Mouse (Mus musculus) E14TG2a.4 (cell line): ENCODE measurements at regions not wholly inside any gene's neighbourhood (a gene's known extent, or its start where the extent isn't known, plus 50 kb on each side); places are given as distances from the start of the nearest gene placed in this dataset.

Experiments
- H3K27me3 ChIP-seq: 2 replicates; pipeline ENCODE4 v1.6.1; 2014; ENCODE audit warnings: low read length, control low read depth; ENCODE audit not compliant: insufficient read depth
- H3K36me3 ChIP-seq: 2 replicates; pipeline ENCODE4 v1.6.1; 2014; ENCODE audit warnings: low read length, control low read depth; ENCODE audit not compliant: insufficient read depth
- H3K4me1 ChIP-seq: replicated peaks from 2 replicates; pipeline ENCODE4 v1.6.1; 2014; ENCODE audit warnings: low read depth, low read length, control low read depth
- H3K4me3 ChIP-seq: replicated peaks from 2 replicates; pipeline ENCODE4 v1.5.1; 2014; ENCODE audit warnings: mild to moderate bottlenecking, low read length
- H3K9me3 ChIP-seq: 2 replicates; pipeline ENCODE4 v1.6.1; 2014; ENCODE audit warnings: low read length, control low read depth
- CTCF ChIP-seq: conservative IDR thresholded peaks from 2 replicates; pipeline ENCODE4 v1.5.1; 2014; ENCODE audit warnings: low read length
- NANOG ChIP-seq: IDR thresholded peaks from 2 replicates; pipeline ENCODE4 v1.6.1; 2014; ENCODE audit warnings: borderline replicate concordance, low read length, mixed read lengths
- POU5F1 ChIP-seq: IDR thresholded peaks from 2 replicates; pipeline ENCODE4 v1.6.1; 2014; ENCODE audit warnings: low read length, borderline replicate concordance

GRCm38 (mm10) chr2:75407560-75407959, 251.5 kb upstream of the Hnrnpa3 start:
- H3K9me3 ChIP-seq = no peaks in the 10 kb centered on the region
- TF ChIP-seq NANOG (no peak), POU5F1 (no peak), CTCF (no peak)

DNA sequence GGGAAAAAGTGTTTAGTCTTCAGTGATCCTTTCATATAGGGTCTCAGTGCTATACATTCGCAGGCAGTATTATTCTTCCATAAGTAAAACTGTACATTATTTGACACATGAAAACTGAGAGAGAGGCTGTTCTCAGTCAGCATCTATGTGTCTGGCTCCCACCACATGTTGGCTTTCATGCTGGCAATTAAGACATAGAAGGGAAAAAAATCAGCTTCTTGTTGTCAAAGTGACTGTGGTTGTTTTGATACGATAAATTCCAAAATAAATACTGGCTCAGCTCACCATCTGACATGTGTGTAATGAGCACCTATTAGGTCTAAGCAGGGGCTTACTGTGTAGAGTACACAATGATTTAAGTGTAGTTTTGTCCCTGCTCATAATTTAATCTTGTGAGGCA, 251.0 kb upstream of the Hnrnpa3 start:
- H3K9me3 ChIP-seq = no peaks in the 10 kb centered on the region
- no peaks in the 10 kb centered on the region for H3K4me1 ChIP-seq
- no peaks in the 10 kb centered on the region for H3K36me3 ChIP-seq
- no peak overlapping the region for H3K4me3 ChIP-seq
- no peaks in the 10 kb centered on the region for H3K27me3 ChIP-seq
- TF ChIP-seq NANOG = no peak
- no peak for TF ChIP-seq CTCF
- no peak for TF ChIP-seq POU5F1

More at GRCm38 (mm10) chr2:75407560-75407959, 251.5 kb upstream of the Hnrnpa3 start:
- Histone ChIP-seq H3K36me3 (no peaks in the 10 kb centered on the region), H3K4me1 (no peaks in the 10 kb centered on the region), H3K4me3 (no peak overlapping the region), H3K27me3 (no peaks in the 10 kb centered on the region)

DNA sequence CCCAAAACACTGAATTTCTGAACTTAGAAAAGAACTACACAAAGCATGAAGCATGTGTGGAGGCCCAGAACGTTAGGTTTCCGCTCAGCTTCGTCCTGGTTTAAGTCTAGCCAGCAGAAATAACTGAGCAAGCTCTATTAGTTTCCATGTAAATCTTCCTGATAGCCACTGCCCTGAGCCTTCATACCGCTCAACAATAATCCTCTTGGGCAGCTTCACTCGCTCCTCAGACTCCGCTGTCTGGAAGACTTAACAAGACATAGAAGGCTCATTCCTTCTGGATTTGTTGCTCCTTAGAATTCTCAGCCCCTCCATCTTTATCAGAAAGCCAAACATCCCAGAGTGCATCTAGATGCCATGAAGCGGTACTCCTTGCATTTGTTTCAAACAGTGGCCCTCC, 249.3 kb upstream of the Hnrnpa3 start:
- Histone ChIP-seq H3K27me3 (no peaks in the 10 kb centered on the region), H3K4me3 (no peak overlapping the region), H3K4me1 (no peaks in the 10 kb centered on the region), H3K36me3 (no peaks in the 10 kb centered on the region), H3K9me3 (no peaks in the 10 kb centered on the region)
- TF ChIP-seq POU5F1 (no peak), CTCF (no peak)

DNA sequence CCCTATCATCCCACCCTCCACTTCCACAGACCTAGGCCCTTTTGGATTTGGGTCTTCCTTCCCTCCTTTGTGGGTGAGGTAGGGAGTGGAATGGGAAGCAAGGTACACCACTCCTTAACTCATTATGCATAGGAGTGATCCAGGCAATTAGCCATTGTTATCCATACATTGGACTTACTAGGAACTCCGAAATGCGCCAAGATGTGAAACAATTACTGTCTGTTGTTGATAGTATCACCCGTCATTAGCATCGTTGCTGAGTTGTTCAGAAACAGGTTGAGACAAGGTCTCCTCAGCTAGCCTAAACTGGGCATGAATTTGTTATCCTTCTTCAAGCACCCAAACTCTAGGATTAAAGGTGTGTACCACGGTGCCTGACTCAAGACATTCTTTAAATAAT, 246.3 kb upstream of the Hnrnpa3 start:
- H3K4me3 ChIP-seq = no peak overlapping the region
- TF ChIP-seq POU5F1 (no peak), CTCF (no peak), NANOG (peak; percentile 66; the same call in 1 of the 2 replicates)
- H3K27me3 ChIP-seq = no peaks in the 10 kb centered on the region
- no peaks in the 10 kb centered on the region for H3K4me1 ChIP-seq
- H3K36me3 ChIP-seq = no peaks in the 10 kb centered on the region
- H3K9me3 ChIP-seq = no peaks in the 10 kb centered on the region

DNA sequence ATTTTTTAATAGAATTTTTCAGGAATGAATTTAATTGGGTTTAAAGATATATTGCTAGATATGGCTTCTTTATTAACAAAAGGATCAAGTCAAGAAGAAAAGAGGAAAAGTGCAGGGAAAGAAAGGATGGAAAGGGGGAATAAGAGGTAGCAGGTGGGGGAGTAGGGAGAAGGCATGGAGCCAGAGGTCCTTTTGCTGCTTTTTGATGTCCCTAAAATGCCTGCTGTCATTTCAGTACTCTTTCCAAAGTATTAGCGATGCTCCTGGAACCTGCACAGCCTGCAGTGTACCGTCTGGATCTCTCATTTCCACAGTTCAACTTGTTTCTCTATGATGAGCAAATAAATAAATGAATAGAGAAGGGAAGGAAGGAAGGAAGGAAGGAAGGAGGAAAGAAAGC, 240.4 kb upstream of the Hnrnpa3 start:
- Histone ChIP-seq H3K36me3 (no peaks in the 10 kb centered on the region), H3K9me3 (no peaks in the 10 kb centered on the region), H3K4me1 (no peaks in the 10 kb centered on the region), H3K4me3 (no peak overlapping the region), H3K27me3 (no peaks in the 10 kb centered on the region)
- no peak for TF ChIP-seq POU5F1
- no peak for TF ChIP-seq CTCF
- TF ChIP-seq NANOG = no peak

- Histone ChIP-seq H3K9me3 (no peaks in the 10 kb centered on the region), H3K4me3 (no peak overlapping the region), H3K36me3 (no peaks in the 10 kb centered on the region), H3K27me3 (no peaks in the 10 kb centered on the region), H3K4me1 (no peaks in the 10 kb centered on the region)
- TF ChIP-seq CTCF (no peak), POU5F1 (no peak)
Measured at GRCm38 (mm10) chr2:75419142-75419541, 239.9 kb upstream of the Hnrnpa3 start.

- Histone ChIP-seq H3K4me1 (no peaks in the 10 kb centered on the region), H3K36me3 (no peaks in the 10 kb centered on the region), H3K4me3 (no peak overlapping the region), H3K27me3 (no peaks in the 10 kb centered on the region), H3K9me3 (no peaks in the 10 kb centered on the region)
- no peak for TF ChIP-seq POU5F1
- TF ChIP-seq CTCF = no peak
- TF ChIP-seq NANOG = no peak
Measured at GRCm38 (mm10) chr2:75422798-75423685, 236.0 kb upstream of the Hnrnpa3 start.

DNA sequence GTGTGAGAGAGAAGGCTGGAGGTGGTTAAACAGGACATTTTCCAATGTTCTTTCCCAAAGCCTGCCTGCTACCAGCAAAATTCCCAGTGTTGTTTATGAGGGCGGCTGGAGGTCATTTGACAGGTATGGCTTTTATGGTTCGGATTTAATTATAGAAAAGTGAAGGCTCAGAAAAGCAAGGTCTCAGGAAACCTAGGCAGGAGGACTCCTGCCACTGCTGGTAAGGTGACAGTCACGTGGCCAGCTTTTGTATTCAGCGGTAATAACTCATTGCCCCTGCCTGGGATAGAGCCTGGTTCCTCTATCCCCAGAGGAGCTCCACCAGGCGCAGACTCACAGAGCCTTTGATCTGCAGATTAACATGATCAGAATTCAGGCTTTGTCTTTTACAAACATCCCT, 235.2 kb upstream of the Hnrnpa3 start:
- no peaks in the 10 kb centered on the region for H3K27me3 ChIP-seq
- H3K9me3 ChIP-seq = no peaks in the 10 kb centered on the region
- no peak for TF ChIP-seq POU5F1
- no peaks in the 10 kb centered on the region for H3K4me1 ChIP-seq
- H3K4me3 ChIP-seq = no peak overlapping the region
- no peaks in the 10 kb centered on the region for H3K36me3 ChIP-seq

DNA sequence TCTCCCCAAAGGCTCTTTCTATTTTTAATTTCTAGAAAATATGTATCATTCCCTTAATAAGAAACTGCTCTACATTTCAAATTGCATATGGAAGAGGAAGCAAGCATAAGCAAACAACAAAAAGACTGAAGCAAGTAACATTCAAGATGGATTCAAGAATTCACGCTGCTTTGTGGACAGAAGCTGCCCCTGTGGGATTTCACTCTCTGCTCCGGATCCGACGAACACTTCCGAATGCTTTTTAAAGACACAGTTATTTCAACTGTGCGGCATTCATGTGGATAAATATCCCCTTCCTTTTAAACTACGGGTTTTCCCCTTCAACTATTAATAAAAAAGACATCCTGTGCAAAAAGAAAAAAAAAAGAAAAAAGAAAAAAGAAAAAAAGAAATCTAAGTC, 234.7 kb upstream of the Hnrnpa3 start:
- Histone ChIP-seq H3K27me3 (no peaks in the 10 kb centered on the region), H3K4me3 (no peak overlapping the region), H3K4me1 (no peaks in the 10 kb centered on the region), H3K9me3 (no peaks in the 10 kb centered on the region), H3K36me3 (no peaks in the 10 kb centered on the region)
- TF ChIP-seq NANOG = no peak
- TF ChIP-seq CTCF = no peak
- TF ChIP-seq POU5F1 = no peak
